Mouse (Mus musculus) ES-E14 (cell line): ENCODE measurements around the gene Ccl20. TPM values are rescaled to one million over a fixed set of nuclear protein-coding genes. Genes with fewer than 3 reads are reported as not detected.

ENCODE experiments used
- DNase-seq: peaks from one replicate; pipeline ENCODE4 v3.0.0-alpha.2; 2013; ENCODE audit warnings: low read depth, low spot score
- H3K27ac ChIP-seq: 2 replicates; pipeline ENCODE4 v1.5.1; 2012; ENCODE audit warnings: low read depth, mild to moderate bottlenecking, low read length, moderate library complexity, mixed read lengths; ENCODE audit not compliant: poor library complexity, insufficient read depth, severe bottlenecking
- H3K36me3 ChIP-seq: 2 replicates; pipeline ENCODE4 v1.6.1; 2012; ENCODE audit warnings: mild to moderate bottlenecking, low read length, moderate library complexity, mixed read lengths; ENCODE audit not compliant: control insufficient read depth, poor library complexity, insufficient read depth, severe bottlenecking
- H3K4me1 ChIP-seq, 2 experiments: fragments of 150-350 bp in 1 of 2; sonication (generic) in 1 of 2; 2 replicates each; pipeline ENCODE4 v1.6.1; 2012; ENCODE audit warnings: low read length in 2 of 2, mild to moderate bottlenecking in 1 of 2, mixed read lengths in 1 of 2; ENCODE audit not compliant: control insufficient read depth in 2 of 2, insufficient read depth in 2 of 2, poor library complexity in 1 of 2
- H3K4me3 ChIP-seq, 2 experiments: fragments of 150-350 bp in 1 of 2; sonication (generic) in 1 of 2; 2 replicates each; pipeline ENCODE4 v1.5.1; 2012; ENCODE audit warnings: low read length in 2 of 2, low read depth in 1 of 2, mild to moderate bottlenecking in 1 of 2, mixed read lengths in 1 of 2; ENCODE audit not compliant: insufficient read depth in 1 of 2, poor library complexity in 1 of 2, severe bottlenecking in 1 of 2
- H3K9ac ChIP-seq: 2 replicates; pipeline ENCODE4 v1.6.1; 2012; ENCODE audit warnings: low read depth, mild to moderate bottlenecking, low read length, mixed read lengths; ENCODE audit not compliant: poor library complexity, insufficient read depth, severe bottlenecking
- H3K9me3 ChIP-seq: fragments of 150-350 bp; sonication (generic); 2 replicates; pipeline ENCODE4 v1.6.1; 2012; ENCODE audit warnings: low read depth, mild to moderate bottlenecking, low read length; ENCODE audit not compliant: control insufficient read depth, insufficient read depth
- CHD2 ChIP-seq: IDR thresholded peaks from 2 replicates; pipeline ENCODE4 v1.6.1; 2014; ENCODE audit warnings: mild to moderate bottlenecking, low read depth, low read length, inconsistent platforms
- HCFC1 ChIP-seq: IDR thresholded peaks from 2 replicates; pipeline ENCODE4 v1.6.1; 2012; ENCODE audit warnings: low read length, inconsistent platforms, borderline replicate concordance; ENCODE audit not compliant: insufficient read depth
- MAFK ChIP-seq: IDR thresholded peaks from 2 replicates; pipeline ENCODE4 v1.6.1; 2014; ENCODE audit warnings: mild to moderate bottlenecking, low read depth, low read length, inconsistent platforms; ENCODE audit not compliant: insufficient read depth
- ZC3H11A ChIP-seq: IDR thresholded peaks from 2 replicates; pipeline ENCODE4 v1.6.1; 2012; ENCODE audit warnings: low read depth, mild to moderate bottlenecking, inconsistent platforms, low read length, borderline replicate concordance
- ZNF384 ChIP-seq: IDR thresholded peaks from 2 replicates; pipeline ENCODE4 v1.6.1; 2012; ENCODE audit warnings: low read depth, low read length, inconsistent platforms
- in situ Hi-C, 2 experiments: fragments of 600-800 bp; cut with MboI; formaldehyde crosslinking; loops; one replicate each; pipeline ENCODE4 v1.15.1; 2025; ENCODE audit warnings: low sequenced_read_pairs in 2 of 2, inconsistent platforms in 1 of 2; ENCODE audit not compliant: unreplicated experiment in 2 of 2
- total RNA-seq: library from RNA; depleted of rRNA; stranded (reverse); fragments of 300-350 nt; gene quantifications from 2 replicates; pipeline ENCODE4 v1.2.3, GENCODE M21; 2012

Gene Ccl20
- total RNA-seq, 1 experiment: 0.89 TPM

DNA sequence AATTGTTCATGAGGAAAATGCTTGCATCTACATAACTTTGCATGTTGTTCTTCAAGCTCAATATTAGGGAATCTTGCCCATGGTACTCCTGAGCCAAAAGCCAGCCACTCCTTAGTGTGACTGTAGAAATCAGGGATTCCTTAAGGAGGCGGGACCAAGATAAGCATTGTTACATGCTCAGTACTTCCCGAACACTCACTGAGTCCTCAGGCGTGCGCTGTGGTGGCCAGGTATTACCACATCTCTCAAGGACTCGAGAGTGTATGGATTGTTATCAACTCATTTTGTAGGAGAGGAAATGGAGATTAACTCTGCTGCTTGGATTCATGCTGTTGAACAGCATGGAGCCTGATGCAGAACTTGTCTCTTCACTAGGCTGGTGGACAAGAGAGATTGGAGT lies 25.5 kb downstream of the Ccl20 start:
- in situ Hi-C loops: no loop called here
- Histone ChIP-seq H3K4me3 (no peak overlapping the region), H3K4me1 (no peaks in the 10 kb centered on the region)

GRCm38 (mm10) chr1:83146547-83146946 lies 30.0 kb downstream of the Ccl20 start:
- DNase-seq: no peak
- Histone ChIP-seq H3K9ac (no peak overlapping the region), H3K4me1 (no peaks in the 10 kb centered on the region), H3K36me3 (no peaks in the 10 kb centered on the region), H3K27ac (no peak overlapping the region), H3K4me3 (no peak overlapping the region), H3K9me3 (no peaks in the 10 kb centered on the region)
- in situ Hi-C loops: no loop called here
- TF ChIP-seq ZNF384: no peak
- no peak for TF ChIP-seq ZC3H11A
- TF ChIP-seq CHD2: no peak
- no peak for TF ChIP-seq MAFK
- TF ChIP-seq HCFC1: no peak

More for the DNA sequence above, 25.5 kb downstream of the Ccl20 start:
- no peak overlapping the region for H3K9ac ChIP-seq
- TF ChIP-seq ZC3H11A: no peak
- no peak for TF ChIP-seq ZNF384
- TF ChIP-seq CHD2: no peak
- no peak for TF ChIP-seq HCFC1
- TF ChIP-seq MAFK: no peak
- no peak for DNase-seq
- H3K9me3 ChIP-seq: no peaks in the 10 kb centered on the region
- no peaks in the 10 kb centered on the region for H3K36me3 ChIP-seq
- H3K27ac ChIP-seq: no peak overlapping the region

- no peak for DNase-seq
- Histone ChIP-seq H3K27ac (no peak overlapping the region), H3K9ac (no peak overlapping the region), H3K9me3 (no peaks in the 10 kb centered on the region), H3K36me3 (no peaks in the 10 kb centered on the region), H3K4me1 (no peaks in the 10 kb centered on the region), H3K4me3 (no peak overlapping the region)
- TF ChIP-seq ZC3H11A: no peak
- TF ChIP-seq HCFC1: no peak
- no peak for TF ChIP-seq MAFK
- no peak for TF ChIP-seq ZNF384
- no peak for TF ChIP-seq CHD2
- in situ Hi-C loops: no loop called here
Measured at GRCm38 (mm10) chr1:83150227-83150626, 33.7 kb downstream of the Ccl20 start.

DNA sequence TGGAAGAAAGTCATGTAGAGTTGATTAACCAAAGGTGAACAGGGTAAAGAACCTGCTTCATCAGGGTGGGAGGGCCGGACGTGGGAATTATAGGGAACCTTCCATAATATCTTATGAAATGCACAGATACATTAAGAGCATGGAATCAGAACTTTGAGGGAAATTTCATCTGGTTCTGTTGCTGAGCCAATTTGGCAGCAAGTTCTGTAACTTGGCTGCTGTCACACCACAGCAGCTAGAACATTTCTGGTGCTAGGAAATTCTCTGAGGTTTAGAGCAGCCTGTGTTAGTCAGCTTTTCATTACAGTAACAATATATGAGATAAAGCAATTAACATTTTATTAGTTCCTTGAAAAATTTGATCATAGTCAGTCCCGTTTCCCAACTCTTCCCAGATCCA lies 36.4 kb downstream of the Ccl20 start:
- no peak for DNase-seq
- Histone ChIP-seq H3K36me3 (no peaks in the 10 kb centered on the region), H3K27ac (no peak overlapping the region), H3K9me3 (no peaks in the 10 kb centered on the region), H3K4me3 (no peak overlapping the region), H3K4me1 (no peaks in the 10 kb centered on the region), H3K9ac (no peak overlapping the region)
- no peak for TF ChIP-seq CHD2
- TF ChIP-seq ZNF384: no peak
- no peak for TF ChIP-seq ZC3H11A
- no peak for TF ChIP-seq MAFK
- in situ Hi-C loops: no loop called here

- Histone ChIP-seq H3K27ac (no peak overlapping the region), H3K4me3 (no peak overlapping the region), H3K9me3 (no peaks in the 10 kb centered on the region), H3K9ac (no peak overlapping the region), H3K36me3 (no peaks in the 10 kb centered on the region), H3K4me1 (peaks cover 0 to 2% of the 10 kb centered on the region in 2 experiments; a peak in 2 of 4 replicates)
- TF ChIP-seq CHD2 (no peak), HCFC1 (no peak), ZC3H11A (no peak), MAFK (no peak), ZNF384 (no peak)
- DNase-seq: no peak
- in situ Hi-C loops: no loop called here
Measured at GRCm38 (mm10) chr1:83156876-83157275, 40.3 kb downstream of the Ccl20 start.
